Mouse (Mus musculus): ENCODE measurements at regions not wholly inside any gene's neighbourhood (a gene's known extent, or its start where the extent isn't known, plus 50 kb on each side); places are given as distances from the start of the nearest gene placed in this dataset.

- H3K4me2 ChIP-seq: no peak overlapping the region
- no peaks in the 10 kb centered on the region for H3K36me3 ChIP-seq
- H3K9me3 ChIP-seq: no peaks in the 10 kb centered on the region
- H3K27me3 ChIP-seq: no peaks in the 10 kb centered on the region
- 41% methylated on average over 5 of the region's 5 CpGs for WGBS
- peaks cover 66% of the 10 kb centered on the region for H3K4me1 ChIP-seq (replicated peaks)
- no peak for ATAC-seq (ENCODE audit: low read depth)
- no peak overlapping the region for H3K4me3 ChIP-seq
- H3K27ac ChIP-seq (replicated peaks): peak overlapping the region; percentile 67
- no peak overlapping the region for H3K9ac ChIP-seq
These were observed 367.7 kb downstream of the Vrk1 start for GRCm38 (mm10) chr12:106377761-106378160.

- Histone ChIP-seq H3K4me1 (replicated peaks) (peaks cover 66% of the 10 kb centered on the region), H3K4me2 (peak overlapping the region; percentile 56), H3K27ac (replicated peaks) (peak overlapping the region; percentile 67), H3K4me3 (peak overlapping the region; percentile 30), H3K36me3 (no peaks in the 10 kb centered on the region), H3K27me3 (no peaks in the 10 kb centered on the region), H3K9ac (peak overlapping the region; percentile 63), H3K9me3 (no peaks in the 10 kb centered on the region)
- WGBS: 11% methylated on average over 19 of the region's 19 CpGs
- no peak for ATAC-seq (ENCODE audit: low read depth)
These were observed 368.5 kb downstream of the Vrk1 start for GRCm38 (mm10) chr12:106378303-106379075.

GRCm38 (mm10) chr12:106379151-106379594, 369.1 kb downstream of the Vrk1 start:
- H3K36me3 ChIP-seq: no peaks in the 10 kb centered on the region
- H3K4me2 ChIP-seq: peak overlapping the region; percentile 56
- no peaks in the 10 kb centered on the region for H3K9me3 ChIP-seq
- peak overlapping the region; percentile 63 for H3K9ac ChIP-seq
- H3K4me1 ChIP-seq (replicated peaks): peaks cover 66% of the 10 kb centered on the region
- peak; percentile 74; the same call in 1 of the 2 replicates for ATAC-seq (ENCODE audit: low read depth)
- peak overlapping the region; percentile 67 for H3K27ac ChIP-seq (replicated peaks)
- H3K27me3 ChIP-seq: no peaks in the 10 kb centered on the region
- WGBS: 2% methylated on average over 14 of the region's 14 CpGs
- H3K4me3 ChIP-seq: peak overlapping the region; percentile 30

GRCm38 (mm10) chr12:106379779-106380178, 369.8 kb downstream of the Vrk1 start:
- WGBS: 36% methylated on average over 14 of the region's 14 CpGs
- H3K4me2 ChIP-seq: peak overlapping the region; percentile 56; the same call in 1 of the 2 replicates
- peak; percentile 74 for ATAC-seq (ENCODE audit: low read depth)

GRCm38 (mm10) chr12:106381821-106382220, 371.8 kb downstream of the Vrk1 start:
- Histone ChIP-seq H3K9me3 (no peaks in the 10 kb centered on the region), H3K27ac (replicated peaks) (0 out of 2 replicates have a peak overlapping the region, but pooled peaks have one; percentile 20), H3K4me1 (replicated peaks) (peaks cover 41% of the 10 kb centered on the region), H3K9ac (no peak overlapping the region), H3K27me3 (no peaks in the 10 kb centered on the region), H3K4me3 (no peak overlapping the region), H3K4me2 (no peak overlapping the region), H3K36me3 (no peaks in the 10 kb centered on the region)
- 71% methylated on average over 15 of the region's 15 CpGs for WGBS
- no peak for ATAC-seq (ENCODE audit: low read depth)

More at GRCm38 (mm10) chr12:106379779-106380178, 369.8 kb downstream of the Vrk1 start:
- H3K4me3 ChIP-seq: no peak overlapping the region
- no peaks in the 10 kb centered on the region for H3K27me3 ChIP-seq
- peaks cover 61% of the 10 kb centered on the region for H3K4me1 ChIP-seq (replicated peaks)
- H3K9ac ChIP-seq: 0 out of 2 replicates have a peak overlapping the region, but pooled peaks have one; percentile 17
- H3K27ac ChIP-seq (replicated peaks): peak overlapping the region; percentile 67
- no peaks in the 10 kb centered on the region for H3K36me3 ChIP-seq
- H3K9me3 ChIP-seq: no peaks in the 10 kb centered on the region

GRCm38 (mm10) chr12:106389214-106389613, 379.2 kb downstream of the Vrk1 start:
- Histone ChIP-seq H3K4me3 (no peak overlapping the region), H3K27me3 (no peaks in the 10 kb centered on the region), H3K9ac (no peak overlapping the region), H3K9me3 (no peaks in the 10 kb centered on the region), H3K27ac (replicated peaks) (no peak overlapping the region), H3K4me2 (no peak overlapping the region), H3K4me1 (replicated peaks) (no peaks in the 10 kb centered on the region), H3K36me3 (no peaks in the 10 kb centered on the region)
- 87% methylated on average over 11 of the region's 11 CpGs for WGBS
- no peak for ATAC-seq (ENCODE audit: low read depth)

GRCm38 (mm10) chr12:106392316-106392715, 382.3 kb downstream of the Vrk1 start:
- no peak for ATAC-seq (ENCODE audit: low read depth)
- H3K9ac ChIP-seq: no peak overlapping the region
- no peaks in the 10 kb centered on the region for H3K4me1 ChIP-seq (replicated peaks)
- no peaks in the 10 kb centered on the region for H3K27me3 ChIP-seq
- WGBS: 87% methylated on average over 2 of the region's 2 CpGs
- H3K4me3 ChIP-seq: no peak overlapping the region
- no peak overlapping the region for H3K27ac ChIP-seq (replicated peaks)
- H3K36me3 ChIP-seq: no peaks in the 10 kb centered on the region
- no peaks in the 10 kb centered on the region for H3K9me3 ChIP-seq
- H3K4me2 ChIP-seq: no peak overlapping the region

- no peak overlapping the region for H3K27ac ChIP-seq (replicated peaks)
- H3K4me3 ChIP-seq: no peak overlapping the region
- no peaks in the 10 kb centered on the region for H3K36me3 ChIP-seq
- H3K4me2 ChIP-seq: no peak overlapping the region
- ATAC-seq (ENCODE audit: low read depth): no peak
- H3K27me3 ChIP-seq: no peaks in the 10 kb centered on the region
- 85% methylated on average over 17 of the region's 17 CpGs for WGBS
- H3K9me3 ChIP-seq: no peaks in the 10 kb centered on the region
- H3K4me1 ChIP-seq (replicated peaks): no peaks in the 10 kb centered on the region
- no peak overlapping the region for H3K9ac ChIP-seq
These were observed 389.1 kb downstream of the Vrk1 start for GRCm38 (mm10) chr12:106399085-106399484.

- Histone ChIP-seq H3K4me2 (no peak overlapping the region), H3K9me3 (no peaks in the 10 kb centered on the region), H3K4me1 (replicated peaks) (no peaks in the 10 kb centered on the region), H3K4me3 (no peak overlapping the region), H3K36me3 (no peaks in the 10 kb centered on the region), H3K27me3 (no peaks in the 10 kb centered on the region), H3K9ac (no peak overlapping the region), H3K27ac (replicated peaks) (no peak overlapping the region)
- ATAC-seq (ENCODE audit: low read depth): no peak
- 87% methylated on average over 7 of the region's 7 CpGs for WGBS
These were observed 401.0 kb downstream of the Vrk1 start for GRCm38 (mm10) chr12:106411075-106411474.

- Histone ChIP-seq H3K27ac (replicated peaks) (no peak overlapping the region), H3K36me3 (no peaks in the 10 kb centered on the region), H3K4me3 (no peak overlapping the region), H3K4me1 (replicated peaks) (peaks cover 12% of the 10 kb centered on the region), H3K9me3 (no peaks in the 10 kb centered on the region), H3K4me2 (no peak overlapping the region), H3K9ac (no peak overlapping the region), H3K27me3 (no peaks in the 10 kb centered on the region)
- WGBS: 83% methylated on average over 4 of the region's 4 CpGs
- ATAC-seq (ENCODE audit: low read depth): no peak
These were observed 416.6 kb downstream of the Vrk1 start for GRCm38 (mm10) chr12:106426631-106427030.

GRCm38 (mm10) chr12:106429991-106430390, 420.0 kb downstream of the Vrk1 start:
- Histone ChIP-seq H3K4me2 (no peak overlapping the region), H3K27ac (replicated peaks) (0 out of 2 replicates have a peak overlapping the region, but pooled peaks have one; percentile 49), H3K9ac (no peak overlapping the region), H3K4me3 (no peak overlapping the region), H3K4me1 (replicated peaks) (peaks cover 12% of the 10 kb centered on the region), H3K9me3 (no peaks in the 10 kb centered on the region), H3K36me3 (no peaks in the 10 kb centered on the region), H3K27me3 (no peaks in the 10 kb centered on the region)
- peak; percentile 27; the same call in 1 of the 2 replicates for ATAC-seq (ENCODE audit: low read depth)
- WGBS: 26% methylated on average over 7 of the region's 7 CpGs

- 59% methylated on average over 7 of the region's 7 CpGs for WGBS
- Histone ChIP-seq H3K4me3 (no peak overlapping the region), H3K9ac (no peak overlapping the region), H3K9me3 (no peaks in the 10 kb centered on the region), H3K36me3 (no peaks in the 10 kb centered on the region), H3K27me3 (no peaks in the 10 kb centered on the region), H3K4me1 (replicated peaks) (no peaks in the 10 kb centered on the region), H3K4me2 (no peak overlapping the region), H3K27ac (replicated peaks) (no peak overlapping the region)
- no peak for ATAC-seq (ENCODE audit: low read depth)
These were observed 435.1 kb downstream of the Vrk1 start for GRCm38 (mm10) chr12:106445151-106445550.
